Mouse (Mus musculus) hindbrain, embryonic 14.5 days (tissue): ENCODE results near the gene Zfp277. TPM values are rescaled to one million over a fixed set of nuclear protein-coding genes. Genes with fewer than 3 reads are reported as not detected.

Experiments used
- ATAC-seq: fragments of 200-750 bp; cut with Nextera tagmentation; 2 replicates; pipeline ENCODE4 v1.8.0; 2017; ENCODE audit warnings: moderate number of reproducible peaks, mild to moderate bottlenecking, moderate TSS enrichment, moderate library complexity; ENCODE audit not compliant: low FRiP score
- DNase-seq: peaks from one replicate; pipeline ENCODE4 v3.0.0-alpha.2; 2015; ENCODE audit warnings: low spot score
- H3K27ac ChIP-seq: fragments of 300-500 bp; sonication (generic); 2 replicates; pipeline ENCODE4 v1.5.1; 2014; ENCODE audit warnings: mild to moderate bottlenecking, moderate library complexity
- H3K27me3 ChIP-seq: fragments of 300-500 bp; sonication (generic); 2 replicates; pipeline ENCODE4 v1.6.1; 2014; ENCODE audit warnings: mild to moderate bottlenecking, low read length, mixed read lengths; ENCODE audit not compliant: control insufficient read depth, insufficient read depth
- H3K36me3 ChIP-seq: fragments of 300-500 bp; sonication (generic); replicated peaks from 2 replicates; pipeline ENCODE4 v1.6.1; 2014; ENCODE audit not compliant: control insufficient read depth, insufficient read depth
- H3K4me1 ChIP-seq: fragments of 300-500 bp; sonication (generic); replicated peaks from 2 replicates; pipeline ENCODE4 v1.6.1; 2014; ENCODE audit warnings: antibody characterized with exemption, low read length, mixed read lengths; ENCODE audit not compliant: control insufficient read depth, insufficient read depth
- H3K4me2 ChIP-seq: fragments of 300-500 bp; sonication (generic); replicated peaks from 2 replicates; pipeline ENCODE4 v1.6.1; 2014; ENCODE audit warnings: mild to moderate bottlenecking, moderate library complexity
- H3K4me3 ChIP-seq: fragments of 300-500 bp; sonication (generic); replicated peaks from 2 replicates; pipeline ENCODE4 v1.5.1; 2014; ENCODE audit warnings: mild to moderate bottlenecking, low read length
- H3K9ac ChIP-seq: fragments of 300-500 bp; sonication (generic); 2 replicates; pipeline ENCODE4 v1.6.1; 2014
- H3K9me3 ChIP-seq: fragments of 300-500 bp; sonication (generic); 2 replicates; pipeline ENCODE4 v1.6.1; 2016; ENCODE audit warnings: low read length; ENCODE audit not compliant: control insufficient read depth
- WGBS: fragments of 180-500 bp; shearing (Covaris S2); extraction: QIAGEN DNeasy Blood & Tissue Kit; methylation state at CpG from one replicate; pipeline ENCODE4 v1.1.7; 2014; 5-methylcytosine and 5-hydroxymethylcytosine counted together
- polyA plus RNA-seq: library from polyadenylated mRNA; unstranded; fragments of >200 nt; fragmentation: Nextera tagmentation; extraction: Ambion mirVana; gene quantifications from 2 replicates; pipeline ENCODE4 v1.2.1, GENCODE M21; 2014

The Zfp277 gene
- polyA plus RNA-seq, 1 experiment from 2014 or later, result 31.8 TPM

DNA sequence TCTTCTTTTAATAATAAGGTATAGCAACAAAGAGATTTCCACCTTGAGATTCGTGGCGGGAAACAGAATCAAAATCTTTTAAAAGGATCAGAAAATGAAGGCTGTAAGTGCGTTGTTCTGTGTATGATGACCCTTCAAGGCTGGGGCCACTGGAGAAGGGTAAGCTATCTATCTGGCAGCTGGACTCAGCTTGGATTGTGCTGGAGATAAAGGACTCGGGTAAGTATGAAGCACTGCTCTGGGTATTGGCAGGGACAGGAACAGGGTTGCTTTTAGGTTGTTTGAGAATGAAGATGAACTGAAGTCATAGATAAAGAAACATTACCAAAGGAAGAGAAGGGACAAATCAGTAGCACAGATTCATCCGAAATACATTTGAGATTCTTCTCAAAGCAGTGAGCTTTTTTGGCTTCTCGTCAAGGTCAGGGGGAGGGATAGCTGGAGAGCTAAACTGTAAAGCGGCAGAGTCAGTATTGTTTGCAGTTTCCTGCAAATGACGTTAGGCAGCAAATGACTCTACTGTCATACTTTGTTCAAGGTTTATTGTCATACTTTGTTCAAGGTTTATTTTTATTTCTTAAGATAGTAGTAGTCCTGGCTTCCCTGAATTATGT, 30.3 kb downstream of the Zfp277 start:
- no peak overlapping the region for H3K9ac ChIP-seq
- WGBS, result 50% methylated on average over 8 of the region's 8 CpGs
- H3K9me3 ChIP-seq, result no peaks in the 10 kb centered on the region
- H3K27ac ChIP-seq, result peak overlapping the region; percentile 44
- DNase-seq (no peak), ATAC-seq (no peak; the same call in 1 of the 2 replicates)
- no peak overlapping the region for H3K4me3 ChIP-seq
- H3K27me3 ChIP-seq, result no peaks in the 10 kb centered on the region
- no peaks in the 10 kb centered on the region for H3K36me3 ChIP-seq
- peak overlapping the region; percentile 22; the same call in 1 of the 2 replicates for H3K4me2 ChIP-seq
- peaks cover 16% of the 10 kb centered on the region; the same call in 1 of the 2 replicates for H3K4me1 ChIP-seq

DNA sequence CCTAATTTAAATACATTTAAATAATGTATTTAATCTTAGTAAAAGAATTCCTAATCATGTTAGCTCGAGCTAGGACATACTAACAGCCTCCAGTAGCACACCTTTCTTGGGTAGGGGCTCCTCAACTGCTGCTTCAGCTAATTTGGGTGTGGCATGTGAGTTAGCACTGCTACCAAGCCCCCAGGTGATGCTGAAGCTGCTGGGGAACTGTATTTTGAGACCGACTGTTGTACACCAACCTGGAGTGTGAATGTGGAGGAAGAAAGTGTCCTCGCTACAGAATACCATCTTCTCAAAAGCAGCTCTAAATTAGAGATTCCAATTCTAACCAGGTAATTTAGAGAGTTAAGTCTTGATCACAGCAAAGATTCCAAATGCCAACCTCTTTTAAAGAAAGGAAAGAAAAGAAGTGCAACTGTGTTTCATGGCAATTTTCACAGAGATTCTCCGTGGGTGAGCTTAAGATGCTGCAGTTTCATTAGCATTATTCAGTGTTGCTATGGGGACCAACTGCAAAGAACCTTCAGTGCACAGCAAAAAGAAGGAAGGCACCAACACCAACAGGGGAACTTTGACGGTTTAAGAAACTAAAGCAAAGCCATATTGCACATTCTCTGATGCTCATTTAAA, 30.9 kb downstream of the Zfp277 start:
- peak overlapping the region; percentile 44 for H3K27ac ChIP-seq
- peaks cover under 1% of the 10 kb centered on the region; the same call in 1 of the 2 replicates for H3K36me3 ChIP-seq
- H3K9ac ChIP-seq, result 0 out of 2 replicates have a peak overlapping the region, but pooled peaks have one; percentile 11
- no peaks in the 10 kb centered on the region for H3K27me3 ChIP-seq
- WGBS, result 30% methylated on average over 5 of the region's 5 CpGs
- H3K4me3 ChIP-seq, result no peak overlapping the region
- peaks cover 16% of the 10 kb centered on the region; the same call in 1 of the 2 replicates for H3K4me1 ChIP-seq
- H3K4me2 ChIP-seq, result peak overlapping the region; percentile 22; the same call in 1 of the 2 replicates
- ATAC-seq (peak; percentile 85), DNase-seq (peak; percentile 44)
- H3K9me3 ChIP-seq, result no peaks in the 10 kb centered on the region

DNA sequence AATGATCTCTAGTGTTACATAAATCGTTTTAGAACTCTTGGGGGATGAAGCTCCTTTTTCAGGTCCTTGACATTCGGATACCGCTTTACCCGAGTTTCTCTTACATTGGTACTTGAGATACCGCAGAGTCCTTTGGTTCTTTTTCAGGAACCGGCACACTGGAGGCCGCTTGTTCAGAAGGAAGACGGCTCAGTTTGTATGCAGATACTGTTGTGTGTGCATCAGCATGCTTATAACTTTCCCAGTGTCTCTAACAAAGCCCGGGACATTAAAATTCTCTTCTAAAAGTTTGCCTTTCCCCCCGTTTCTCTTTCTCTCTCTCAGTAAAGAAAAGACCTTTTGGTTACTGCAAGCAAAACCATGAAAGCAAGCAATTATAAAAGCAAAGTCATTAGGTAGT, 45.9 kb downstream of the Zfp277 start:
- no peaks in the 10 kb centered on the region for H3K36me3 ChIP-seq
- H3K4me2 ChIP-seq, result no peak overlapping the region
- no peaks in the 10 kb centered on the region for H3K27me3 ChIP-seq
- no peak overlapping the region for H3K4me3 ChIP-seq
- no peak overlapping the region for H3K27ac ChIP-seq
- 76% methylated on average over 10 of the region's 10 CpGs for WGBS
- ATAC-seq (no peak), DNase-seq (no peak)
- no peaks in the 10 kb centered on the region for H3K9me3 ChIP-seq
- H3K9ac ChIP-seq, result no peak overlapping the region
- no peaks in the 10 kb centered on the region for H3K4me1 ChIP-seq

DNA sequence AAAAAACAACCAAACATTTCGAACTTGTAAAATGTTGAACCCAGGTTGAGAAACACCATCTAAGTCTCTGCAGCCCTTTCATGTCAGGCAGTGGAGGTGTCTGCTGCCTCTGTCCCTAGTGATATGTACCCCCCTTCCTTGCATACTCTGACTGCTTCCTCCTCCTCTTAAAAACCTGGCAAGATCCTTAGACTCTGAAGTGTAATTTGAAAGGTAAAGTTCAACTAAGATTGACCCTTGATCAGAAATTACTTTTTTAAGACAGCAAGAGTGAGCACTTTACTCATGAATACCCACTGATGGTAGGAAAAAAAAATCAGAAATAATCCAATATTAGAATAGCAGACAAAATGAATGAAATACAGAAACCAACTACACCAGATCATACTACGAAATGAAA, 46.3 kb downstream of the Zfp277 start:
- Histone ChIP-seq H3K4me1 (no peaks in the 10 kb centered on the region), H3K4me2 (no peak overlapping the region), H3K27me3 (no peaks in the 10 kb centered on the region), H3K36me3 (no peaks in the 10 kb centered on the region), H3K27ac (no peak overlapping the region), H3K4me3 (no peak overlapping the region), H3K9ac (no peak overlapping the region), H3K9me3 (no peaks in the 10 kb centered on the region)
- ATAC-seq (no peak), DNase-seq (no peak)
- 88% methylated on average over 2 of the region's 2 CpGs for WGBS

DNA sequence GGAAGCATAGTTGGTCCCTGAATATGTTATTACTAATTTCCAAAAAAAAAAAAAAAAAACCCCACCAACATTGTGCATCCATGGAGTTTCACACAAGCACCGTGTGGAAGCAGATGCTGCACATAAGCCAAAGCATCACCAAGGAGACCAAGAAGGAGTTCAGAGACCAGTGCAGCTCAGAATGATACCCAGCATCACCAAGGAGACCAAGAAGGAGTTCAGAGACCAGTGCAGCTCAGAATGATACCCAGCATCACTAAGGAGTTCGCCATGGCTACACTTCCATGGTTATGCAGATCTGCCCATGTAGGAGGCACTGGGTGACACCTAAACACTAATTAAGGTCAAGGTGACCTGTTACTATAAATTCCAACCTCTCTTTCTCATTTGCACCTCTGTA, 46.8 kb downstream of the Zfp277 start:
- DNase-seq (no peak), ATAC-seq (peak; percentile 60; the same call in 1 of the 2 replicates)
- Histone ChIP-seq H3K4me3 (no peak overlapping the region), H3K27me3 (no peaks in the 10 kb centered on the region), H3K4me2 (no peak overlapping the region), H3K27ac (no peak overlapping the region), H3K9ac (no peak overlapping the region), H3K36me3 (no peaks in the 10 kb centered on the region), H3K9me3 (no peaks in the 10 kb centered on the region), H3K4me1 (no peaks in the 10 kb centered on the region)
- 55% methylated on average over 2 of the region's 2 CpGs for WGBS

DNA sequence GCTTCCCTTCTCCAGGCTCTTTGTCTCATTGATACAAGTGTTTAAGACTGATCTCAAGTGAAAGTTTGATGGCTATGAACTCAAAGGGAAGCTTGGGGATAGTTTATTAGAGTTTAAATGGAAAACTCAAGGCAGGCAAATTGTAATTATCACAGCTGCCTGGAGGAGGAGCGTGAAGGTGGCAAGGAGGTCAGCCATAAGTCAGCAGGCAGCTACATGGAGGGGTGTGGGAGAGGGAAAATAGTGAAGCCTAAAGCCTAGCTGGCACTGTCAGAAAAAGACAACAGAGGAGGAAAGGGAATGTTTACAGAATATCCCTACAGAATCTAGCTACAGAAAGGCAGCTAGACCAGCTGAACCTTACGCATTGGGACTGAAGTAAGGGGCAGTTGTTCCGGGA, 52.8 kb downstream of the Zfp277 start:
- no peak overlapping the region for H3K4me2 ChIP-seq
- H3K9ac ChIP-seq, result no peak overlapping the region
- no peaks in the 10 kb centered on the region for H3K9me3 ChIP-seq
- DNase-seq (no peak), ATAC-seq (no peak)
- no peak overlapping the region for H3K27ac ChIP-seq
- H3K4me1 ChIP-seq, result 0 out of 2 replicates have a peak, but pooled peaks cover under 1% of the 10 kb centered on the region
- no peaks in the 10 kb centered on the region for H3K36me3 ChIP-seq
- 68% methylated on average over 3 of the region's 3 CpGs for WGBS
- H3K4me3 ChIP-seq, result no peak overlapping the region
- H3K27me3 ChIP-seq, result no peaks in the 10 kb centered on the region

DNA sequence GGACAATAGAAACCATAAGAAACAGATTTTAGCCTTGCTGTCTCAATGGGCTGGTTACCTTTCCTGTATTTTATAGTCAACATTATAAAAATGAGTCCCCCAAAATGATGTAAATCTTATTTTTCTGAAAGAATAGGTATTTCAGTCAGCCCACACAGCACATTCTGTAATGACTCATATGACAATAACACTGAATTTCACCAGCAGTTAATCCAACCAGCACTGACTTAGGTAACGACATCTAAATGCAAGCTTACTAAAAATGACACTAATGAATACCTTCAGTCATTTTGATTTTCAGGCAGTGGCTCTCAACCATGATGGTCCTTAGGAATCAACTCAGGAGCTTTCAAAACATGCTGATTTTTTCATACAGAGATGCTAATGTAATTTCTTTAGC, 54.4 kb downstream of the Zfp277 start:
- Histone ChIP-seq H3K4me3 (no peak overlapping the region), H3K36me3 (no peaks in the 10 kb centered on the region), H3K27ac (no peak overlapping the region), H3K9me3 (no peaks in the 10 kb centered on the region), H3K9ac (no peak overlapping the region), H3K4me2 (no peak overlapping the region), H3K27me3 (no peaks in the 10 kb centered on the region), H3K4me1 (0 out of 2 replicates have a peak, but pooled peaks cover 4% of the 10 kb centered on the region)
- DNase-seq (no peak), ATAC-seq (no peak)
- WGBS, result 83% methylated on average over 1 of the region's 1 CpGs

DNA sequence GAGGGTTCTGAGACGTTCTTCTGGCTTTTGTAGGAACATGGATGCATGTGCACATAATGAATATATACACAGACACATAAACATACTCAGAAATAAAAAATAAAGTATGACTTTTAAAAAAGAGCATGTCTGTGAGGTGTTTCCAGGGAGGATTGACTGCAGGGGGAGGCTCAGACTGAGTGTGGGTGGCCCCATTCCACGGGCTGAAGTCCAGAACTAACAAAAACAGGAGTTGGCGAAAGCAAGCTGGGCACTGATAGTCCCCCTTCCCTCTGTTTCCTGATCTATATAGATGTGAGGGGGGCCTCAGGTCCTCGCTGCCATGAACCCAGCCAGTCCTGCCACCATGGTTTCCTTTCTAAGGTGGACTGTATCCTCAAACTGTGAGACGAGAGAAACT, 57.9 kb downstream of the Zfp277 start:
- Histone ChIP-seq H3K4me3 (no peak overlapping the region), H3K9me3 (no peaks in the 10 kb centered on the region), H3K27ac (no peak overlapping the region), H3K36me3 (no peaks in the 10 kb centered on the region), H3K4me1 (0 out of 2 replicates have a peak, but pooled peaks cover 4% of the 10 kb centered on the region), H3K9ac (no peak overlapping the region), H3K27me3 (no peaks in the 10 kb centered on the region), H3K4me2 (no peak overlapping the region)
- WGBS, result 75% methylated on average over 5 of the region's 5 CpGs
- ATAC-seq (no peak), DNase-seq (no peak)

DNA sequence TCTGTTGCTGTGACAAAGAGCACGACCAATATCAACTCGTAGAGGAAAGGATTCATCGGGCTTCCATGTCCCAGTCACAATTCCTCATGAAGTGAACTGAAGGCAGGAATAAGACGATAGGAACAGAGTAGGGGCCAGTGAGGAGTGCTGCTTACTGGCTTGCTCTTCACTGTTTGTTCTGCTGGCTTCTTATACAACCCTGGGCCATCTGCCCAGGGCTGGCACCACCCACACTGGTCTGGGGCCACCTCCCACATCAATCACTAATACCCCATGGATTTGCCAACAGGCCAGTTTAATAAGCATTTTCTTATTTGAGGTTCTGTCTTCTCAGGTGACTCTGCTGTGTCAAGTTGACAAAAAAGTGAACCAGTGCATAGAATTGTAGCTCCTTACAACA, 60.4 kb downstream of the Zfp277 start:
- no peaks in the 10 kb centered on the region for H3K27me3 ChIP-seq
- 83% methylated on average over 4 of the region's 4 CpGs for WGBS
- H3K9me3 ChIP-seq, result no peaks in the 10 kb centered on the region
- H3K27ac ChIP-seq, result no peak overlapping the region
- no peak overlapping the region for H3K9ac ChIP-seq
- ATAC-seq (no peak), DNase-seq (no peak)
- no peak overlapping the region for H3K4me3 ChIP-seq
- H3K4me1 ChIP-seq, result 0 out of 2 replicates have a peak, but pooled peaks cover 4% of the 10 kb centered on the region
- H3K36me3 ChIP-seq, result no peaks in the 10 kb centered on the region
- H3K4me2 ChIP-seq, result no peak overlapping the region
